Mouse (Mus musculus) megakaryocyte, embryonic 14.5 days (primary cell): ENCODE results near the gene Scd2.

Source experiments
- FLI1 ChIP-seq: IDR thresholded peaks from 2 replicates; pipeline ENCODE4 v1.6.1; 2012; ENCODE audit warnings: low read length, inconsistent platforms, mixed read lengths
- GATA1 ChIP-seq: IDR thresholded peaks from 3 replicates; pipeline ENCODE4 v1.6.1; 2012; ENCODE audit warnings: mixed read lengths, low read length, inconsistent platforms, borderline replicate concordance

DNA sequence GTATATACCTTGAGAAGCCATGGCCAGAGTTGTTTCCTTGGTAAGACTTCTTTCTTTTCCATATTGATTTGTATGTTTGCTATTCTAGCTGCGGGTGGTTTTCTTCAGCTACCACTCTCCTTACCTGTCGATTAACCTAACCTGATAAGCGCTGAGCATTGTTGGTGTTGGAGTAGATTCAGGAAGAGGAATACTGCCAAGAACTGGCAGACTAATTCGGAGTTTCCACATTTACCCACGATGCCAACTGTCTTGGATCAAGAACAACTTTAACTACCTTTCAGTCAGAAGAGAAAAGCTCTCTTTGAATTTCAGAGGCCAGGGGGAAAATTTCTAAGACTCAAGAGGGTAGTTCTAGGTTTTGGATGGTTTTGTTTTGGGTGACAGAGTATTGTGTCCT is 16.6 kb upstream of the Scd2 start:
- no peak for TF ChIP-seq GATA1
- TF ChIP-seq FLI1: no peak
